Mouse (Mus musculus) liver, embryonic 18 days (tissue): ENCODE results near the gene Gja5. TPM values are rescaled to one million over a fixed set of nuclear protein-coding genes. Genes with fewer than 3 reads are reported as not detected.

ENCODE experiments used
- polyA plus RNA-seq: library from polyadenylated mRNA; depleted of rRNA; stranded (reverse); fragments of >200 nt; gene quantifications from 2 replicates; pipeline ENCODE4 v1.2.3, GENCODE M21; 2012; rRNA removed

The Gja5 gene
- 2.7 and 3.2 TPM in 2 replicates for polyA plus RNA-seq

DNA sequence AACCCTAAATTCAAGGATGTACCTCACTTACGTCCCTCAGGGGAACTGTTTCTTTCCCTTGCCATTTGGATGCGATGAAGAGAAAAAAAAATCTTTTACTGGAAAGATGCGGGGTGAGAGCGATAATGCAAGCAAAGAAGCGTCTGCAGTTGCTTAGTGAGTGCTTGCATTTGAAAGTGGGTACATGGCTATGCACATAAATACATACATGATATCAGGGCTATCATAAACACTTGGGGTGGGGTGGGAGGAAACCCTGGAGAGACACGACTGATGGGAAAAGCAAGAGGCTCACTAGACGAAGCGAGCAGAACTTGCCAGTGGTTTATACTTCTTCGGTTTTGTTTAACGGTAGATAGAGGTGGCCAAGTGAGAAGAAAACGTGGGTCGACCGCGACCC lies at the start of gene Gja5:
Gene Gja5 (plus strand): TSS at position 301 of the 400 bp plus-strand sequence.

DNA sequence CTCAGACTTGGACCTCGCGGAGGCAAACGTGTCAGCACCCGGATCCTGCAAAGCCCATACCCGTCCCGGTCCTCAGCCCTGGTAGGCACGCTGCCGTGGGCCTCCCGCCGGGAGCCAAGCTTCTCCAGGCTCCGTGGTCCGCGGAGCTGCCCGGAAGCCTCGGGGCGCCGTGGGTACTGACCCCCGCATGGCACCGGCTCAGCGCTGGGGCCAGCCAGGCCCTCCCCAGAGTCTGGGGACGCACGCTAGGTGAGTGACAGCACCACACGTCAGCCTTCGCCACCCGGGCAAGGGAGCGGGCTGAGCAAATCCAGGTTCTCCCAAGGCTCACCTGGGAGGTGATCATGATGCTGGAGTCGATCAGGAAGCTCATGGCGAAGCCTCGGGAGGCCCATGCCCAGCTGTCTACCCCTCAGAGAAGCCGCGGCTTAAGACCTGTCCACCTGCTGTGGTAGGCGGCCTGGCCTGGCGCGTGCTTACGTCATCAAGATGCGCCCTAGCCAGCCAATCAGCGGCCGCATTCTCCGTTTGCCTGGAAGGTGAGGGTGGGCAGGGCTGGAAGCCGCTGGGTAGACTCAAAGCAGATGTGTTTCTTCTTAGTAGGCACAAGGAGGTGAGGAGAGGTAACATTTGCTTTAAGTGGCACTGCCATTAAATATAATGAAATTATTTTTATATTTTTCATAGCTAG lies 503 bp downstream of the Gja5 start, which contains the start of gene Gpr89:
Gene Gpr89 (minus strand): TSS at position 496 of the 691 bp plus-strand sequence.

DNA sequence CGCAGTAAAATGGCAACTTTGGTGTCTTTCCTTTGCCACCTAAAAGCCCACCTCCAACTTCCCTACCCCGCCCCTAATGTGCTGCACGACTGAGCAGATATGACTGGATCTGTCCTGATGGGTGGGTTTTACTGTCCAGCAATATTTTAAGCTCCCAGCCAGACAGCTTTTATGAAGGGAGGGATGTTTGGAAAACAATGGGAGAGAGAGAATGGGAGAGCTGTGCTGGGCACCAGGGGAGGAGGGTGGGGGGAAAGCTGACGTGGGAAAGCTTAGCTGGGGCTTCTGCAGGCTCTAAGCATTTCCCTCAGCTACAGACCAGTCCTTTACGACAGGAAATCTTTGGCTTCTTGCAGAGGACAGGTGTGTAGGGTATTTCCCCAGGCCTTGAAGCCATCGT lies 21.4 kb downstream of the Gja5 start, which contains the start of gene Gja8:
Gene Gja8 (minus strand): TSS at position 101 of the 400 bp plus-strand sequence.

Other genes starting within 250 kb of the Gja5 start
- 0.34 and 0.50 TPM in 2 replicates for gene Ankrd35, start 234.6 kb upstream of the Gja5 start, polyA plus RNA-seq
- gene Pias3, start 208.3 kb upstream of the Gja5 start, polyA plus RNA-seq, result 5.5 and 6.9 TPM in 2 replicates
- gene Nudt17, start 196.1 kb upstream of the Gja5 start, polyA plus RNA-seq, result 0.32 and 0.43 TPM in 2 replicates
- gene Polr3c, start 177.1 kb upstream of the Gja5 start, polyA plus RNA-seq, result 18.6 and 20.2 TPM in 2 replicates
- gene Rnf115, start 177.0 kb upstream of the Gja5 start, polyA plus RNA-seq, result 14.4 and 15.0 TPM in 2 replicates
- 32.2 and 37.5 TPM in 2 replicates for gene Pdzk1, start 75.4 kb upstream of the Gja5 start, polyA plus RNA-seq
- gene Cd160, start 75.3 kb upstream of the Gja5 start, polyA plus RNA-seq, result 0.31 and 0.60 TPM in 2 replicates
- 7.8 and 7.9 TPM in 2 replicates for gene Gpr89, start 653 bp downstream of the Gja5 start, polyA plus RNA-seq
- gene Gja8, start 21.3 kb downstream of the Gja5 start, polyA plus RNA-seq, result not detected in 2 replicates